Mouse (Mus musculus): ENCODE data around the gene Nfib. TPM values are rescaled to one million over a fixed set of nuclear protein-coding genes. Genes with fewer than 3 reads are reported as not detected.

Nfib gene
- total RNA-seq, 2 experiments from 2014 or later, result 208 to 209 TPM

- DNase-seq, result peak; percentile 17
Measured at GRCm38 (mm10) chr4:82540048-82540410, 165.5 kb downstream of the Nfib start.

GRCm38 (mm10) chr4:82539406-82540047, 166.0 kb downstream of the Nfib start:
- peak; percentile 14 for DNase-seq

- no peak for DNase-seq
Measured at GRCm38 (mm10) chr4:82538815-82539214, 166.7 kb downstream of the Nfib start.

- DNase-seq, result peak; percentile 43
Measured at GRCm38 (mm10) chr4:82538069-82538811, 167.3 kb downstream of the Nfib start.

- peak; percentile 58 for DNase-seq
Measured at GRCm38 (mm10) chr4:82537279-82537967, 168.1 kb downstream of the Nfib start.

- peak; percentile 37 for DNase-seq
Measured at GRCm38 (mm10) chr4:82536435-82537278, 168.9 kb downstream of the Nfib start.

- DNase-seq, result no peak
Measured at GRCm38 (mm10) chr4:82535606-82536434, 169.7 kb downstream of the Nfib start.

GRCm38 (mm10) chr4:82533231-82533630, 172.3 kb downstream of the Nfib start:
- peak; percentile 42 for DNase-seq

GRCm38 (mm10) chr4:82532443-82533191, 172.9 kb downstream of the Nfib start:
- peak; percentile 47 for DNase-seq

GRCm38 (mm10) chr4:82531977-82532376, 173.6 kb downstream of the Nfib start:
- no peak for DNase-seq

GRCm38 (mm10) chr4:82530875-82531353, 174.6 kb downstream of the Nfib start:
- peak; percentile 53 for DNase-seq

GRCm38 (mm10) chr4:82528978-82529377, 176.6 kb downstream of the Nfib start:
- no peak for DNase-seq

- DNase-seq, result no peak
Measured at GRCm38 (mm10) chr4:82519935-82520334, 185.6 kb downstream of the Nfib start.

GRCm38 (mm10) chr4:82518132-82518531, 187.4 kb downstream of the Nfib start:
- no peak for DNase-seq

- no peak for DNase-seq
Measured at GRCm38 (mm10) chr4:82517311-82517710, 188.2 kb downstream of the Nfib start.

- no peak for DNase-seq
Measured at GRCm38 (mm10) chr4:82516211-82516795, 189.2 kb downstream of the Nfib start.

- no peak for DNase-seq
Measured at GRCm38 (mm10) chr4:82514921-82515320, 190.6 kb downstream of the Nfib start.

- no peak for DNase-seq
Measured at GRCm38 (mm10) chr4:82514373-82514772, 191.2 kb downstream of the Nfib start.

- no peak for DNase-seq
Measured at GRCm38 (mm10) chr4:82513426-82513750, 192.2 kb downstream of the Nfib start.

- DNase-seq, result peak; percentile 99
Measured at GRCm38 (mm10) chr4:82512743-82513425, 192.7 kb downstream of the Nfib start.

Data from heart, postnatal 4 days (tissue).